Mouse (Mus musculus): ENCODE results near the gene Fndc9. TPM values are rescaled to one million over a fixed set of nuclear protein-coding genes. Genes with fewer than 3 reads are reported as not detected.

Gene Fndc9
- total RNA-seq (2021) = not detected
- long read RNA-seq, experiment 1 = 0 reads
- long read RNA-seq, experiment 2 = 0 reads

GRCm38 (mm10) chr11:46235334-46235733, at the start of gene Fndc9:
TSS of gene Fndc9 (plus strand) at chr11:46235531.
- no peak for DNase-seq (ENCODE audit: low spot score)

- no peak for DNase-seq (ENCODE audit: low spot score)
These were observed 47.0 kb upstream of the Fndc9 start for GRCm38 (mm10) chr11:46188283-46188682.

DNA sequence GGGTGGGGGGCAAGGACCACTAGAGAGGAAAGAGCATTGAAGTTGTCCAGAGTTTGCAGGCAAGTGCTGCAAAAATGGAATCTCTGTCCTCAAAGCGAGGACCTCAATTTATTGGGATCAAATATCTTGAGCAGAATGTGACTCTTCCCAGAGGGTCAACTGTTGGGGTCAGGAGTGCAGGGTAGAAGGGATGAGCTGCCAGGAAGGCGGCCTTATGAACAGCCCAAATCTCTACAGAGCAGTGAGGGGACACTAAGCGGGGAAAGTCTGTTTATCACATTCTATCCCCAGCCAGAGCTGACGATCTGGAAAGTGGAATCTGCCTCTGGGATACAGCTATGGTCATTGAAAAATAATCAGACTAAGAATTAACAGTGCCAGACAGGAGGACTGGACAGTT, 41.2 kb upstream of the Fndc9 start:
- no peak for DNase-seq (ENCODE audit: low spot score)

DNA sequence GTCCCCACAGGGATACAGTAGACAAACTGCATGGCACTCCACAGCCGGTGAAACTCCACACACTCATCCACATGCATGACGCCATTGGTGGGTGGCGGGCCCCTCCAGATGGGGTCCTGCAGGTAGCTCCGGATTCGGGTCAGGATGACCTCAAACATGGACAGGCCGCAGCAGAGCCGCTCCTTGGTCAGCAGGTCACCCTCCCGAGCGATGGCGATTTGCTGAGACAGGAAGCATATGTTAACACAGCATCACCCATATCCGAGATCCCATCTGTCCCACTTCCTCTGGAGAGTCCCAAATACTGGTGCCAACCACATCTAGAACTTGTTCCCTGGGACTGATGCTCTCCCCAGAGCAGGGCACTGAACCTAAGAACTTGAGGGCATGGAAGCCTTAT, 34.7 kb upstream of the Fndc9 start:
- DNase-seq (ENCODE audit: low spot score) = no peak

- DNase-seq (ENCODE audit: low spot score) = no peak
These were observed 33.4 kb upstream of the Fndc9 start for GRCm38 (mm10) chr11:46201636-46202546.

GRCm38 (mm10) chr11:46202547-46202887, 32.8 kb upstream of the Fndc9 start:
- no peak for DNase-seq (ENCODE audit: low spot score)

DNA sequence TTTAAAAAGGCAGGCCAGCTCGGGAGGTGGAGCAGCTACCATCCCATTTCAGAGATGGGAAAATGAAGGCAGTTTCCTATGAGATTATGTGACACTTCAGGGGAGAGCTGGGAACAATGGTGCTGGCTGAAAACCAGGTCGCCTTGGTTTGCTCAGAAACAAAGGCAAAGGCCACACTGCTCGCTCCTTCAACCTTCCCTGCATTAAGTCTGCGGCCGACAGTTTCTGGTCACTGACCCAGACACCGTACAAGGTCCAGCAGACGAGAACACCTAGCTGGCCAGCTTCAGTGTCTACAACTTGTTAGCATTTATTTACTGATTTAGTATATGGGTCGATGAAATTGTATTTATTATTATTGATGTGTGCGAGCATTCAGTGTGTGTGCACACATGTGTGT, 30.5 kb upstream of the Fndc9 start:
- no peak for DNase-seq (ENCODE audit: low spot score)

DNA sequence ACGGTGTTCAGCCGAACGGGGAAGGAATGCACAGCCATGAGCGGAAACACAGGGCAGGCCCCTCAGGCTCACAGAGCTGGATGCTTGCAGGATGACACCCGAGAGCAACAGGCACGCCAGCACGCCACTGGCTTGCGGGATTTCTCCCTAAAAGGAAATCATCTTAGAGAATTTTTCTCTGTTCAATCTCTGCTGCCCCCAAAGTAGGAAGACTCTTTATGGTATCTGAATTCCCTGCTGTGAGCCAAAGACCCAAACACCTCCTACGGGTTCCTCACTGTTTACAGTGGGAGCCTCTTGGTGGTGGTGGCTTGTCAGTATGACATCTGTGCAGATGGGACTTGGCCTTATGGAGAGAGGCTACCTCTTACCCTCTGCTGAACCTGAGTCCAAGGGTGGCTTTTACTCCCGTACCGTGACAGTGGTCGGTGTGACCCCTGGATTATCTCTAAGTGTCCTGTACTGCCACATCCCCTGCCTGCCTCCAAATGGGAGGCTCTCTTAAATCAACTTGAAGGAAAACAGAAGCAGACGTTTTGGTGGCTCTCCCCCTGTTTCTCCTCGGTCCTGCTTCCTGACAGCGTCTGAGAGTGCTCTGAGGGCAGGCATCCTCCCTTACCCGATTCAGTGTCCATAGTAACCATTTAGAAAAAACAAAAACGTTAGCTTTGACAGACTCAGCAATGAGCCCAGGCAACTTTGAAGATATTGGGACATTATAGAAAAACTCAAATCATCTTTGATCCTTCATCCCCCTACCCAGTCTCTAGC, 29.5 kb upstream of the Fndc9 start:
- no peak for DNase-seq (ENCODE audit: low spot score)

DNA sequence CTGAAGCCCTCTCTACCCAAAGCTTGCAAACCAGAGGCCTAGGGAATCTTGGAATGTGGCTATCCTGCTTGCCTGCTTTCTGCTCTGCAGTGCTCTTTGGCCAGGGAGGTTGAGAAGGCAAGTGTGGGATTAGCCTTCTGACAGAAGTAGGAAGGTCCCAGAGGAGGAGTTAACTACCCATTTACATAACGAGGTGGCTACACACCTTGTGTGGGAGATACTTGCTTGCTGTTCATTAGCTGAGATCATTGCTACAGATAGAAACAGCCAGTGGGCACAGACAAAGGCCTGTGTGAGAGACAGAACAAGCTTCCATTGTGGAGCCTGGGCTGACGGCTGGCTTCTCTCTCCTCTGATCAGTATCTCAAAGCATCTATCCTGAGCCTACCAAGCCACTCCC, 25.4 kb upstream of the Fndc9 start:
- DNase-seq (ENCODE audit: low spot score) = no peak

- no peak for DNase-seq (ENCODE audit: low spot score)
These were observed 23.5 kb upstream of the Fndc9 start for GRCm38 (mm10) chr11:46211858-46212257.

GRCm38 (mm10) chr11:46213844-46214243, 21.5 kb upstream of the Fndc9 start:
- no peak for DNase-seq (ENCODE audit: low spot score)

GRCm38 (mm10) chr11:46214368-46215230, 20.7 kb upstream of the Fndc9 start:
- DNase-seq (ENCODE audit: low spot score) = no peak

- peak; percentile 57 for DNase-seq (ENCODE audit: low spot score)
These were observed 20.0 kb upstream of the Fndc9 start for GRCm38 (mm10) chr11:46215354-46215753.

DNA sequence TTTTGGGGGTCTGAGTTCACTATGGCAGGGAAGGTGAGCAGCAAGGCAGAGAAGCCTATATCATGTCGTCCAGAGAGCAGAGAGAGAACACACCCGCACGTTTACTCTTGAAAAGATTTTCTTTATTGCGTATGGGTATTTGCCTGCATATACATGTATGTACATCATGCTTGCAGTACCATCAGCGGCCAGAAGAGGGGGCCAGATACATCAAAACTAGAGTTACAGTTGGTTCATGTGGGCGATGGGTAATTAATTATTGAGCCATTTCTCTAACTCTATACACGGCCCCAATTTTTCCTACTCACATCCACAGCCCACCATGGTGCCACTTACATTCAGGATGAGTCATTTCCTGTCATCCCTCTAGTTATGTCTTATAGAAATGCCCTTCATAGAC, 18.7 kb upstream of the Fndc9 start:
- DNase-seq (ENCODE audit: low spot score) = no peak

GRCm38 (mm10) chr11:46217686-46218085, 17.6 kb upstream of the Fndc9 start:
- no peak for DNase-seq (ENCODE audit: low spot score)

GRCm38 (mm10) chr11:46218584-46218983, 16.7 kb upstream of the Fndc9 start:
- DNase-seq (ENCODE audit: low spot score) = no peak

DNA sequence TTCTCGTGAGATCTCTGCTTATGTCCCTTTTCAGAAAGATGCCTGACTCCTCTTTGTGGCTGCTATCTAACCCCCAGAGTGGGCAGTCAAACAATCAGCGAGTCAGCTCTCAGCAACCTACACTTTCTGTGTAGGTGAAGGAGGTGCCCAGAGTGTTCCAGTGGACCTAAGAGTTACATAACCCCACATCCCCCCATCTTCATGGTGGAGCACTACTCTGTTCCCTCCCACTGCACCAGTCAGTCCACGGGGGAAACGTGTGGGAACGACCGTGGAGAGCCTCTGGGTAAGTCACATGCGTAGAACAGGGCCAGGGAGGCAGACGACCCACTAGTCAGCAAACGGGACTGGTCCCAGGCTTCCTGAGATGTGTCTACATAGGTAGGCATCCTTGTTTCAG, 16.0 kb upstream of the Fndc9 start:
- no peak for DNase-seq (ENCODE audit: low spot score)

DNA sequence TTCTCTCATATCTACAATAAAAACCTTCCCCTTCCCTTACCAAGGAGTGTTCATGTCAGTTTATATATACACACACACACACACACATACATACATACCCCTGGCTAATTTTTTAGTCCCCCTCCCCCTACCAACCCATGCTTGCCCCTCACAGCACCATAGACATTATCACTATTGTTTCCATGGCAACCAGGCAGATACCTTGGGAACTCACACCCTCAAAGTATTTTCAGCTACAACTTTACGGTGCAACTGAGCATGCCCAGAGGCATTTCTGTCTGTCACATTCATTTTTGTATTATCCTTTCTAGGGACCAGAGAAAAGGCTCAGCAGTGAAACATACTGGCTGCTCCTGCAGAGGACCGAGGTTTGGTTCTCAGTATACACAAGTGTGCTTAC, 15.1 kb upstream of the Fndc9 start:
- DNase-seq (ENCODE audit: low spot score) = no peak

GRCm38 (mm10) chr11:46223575-46223974, 11.8 kb upstream of the Fndc9 start:
- DNase-seq (ENCODE audit: low spot score) = no peak

DNA sequence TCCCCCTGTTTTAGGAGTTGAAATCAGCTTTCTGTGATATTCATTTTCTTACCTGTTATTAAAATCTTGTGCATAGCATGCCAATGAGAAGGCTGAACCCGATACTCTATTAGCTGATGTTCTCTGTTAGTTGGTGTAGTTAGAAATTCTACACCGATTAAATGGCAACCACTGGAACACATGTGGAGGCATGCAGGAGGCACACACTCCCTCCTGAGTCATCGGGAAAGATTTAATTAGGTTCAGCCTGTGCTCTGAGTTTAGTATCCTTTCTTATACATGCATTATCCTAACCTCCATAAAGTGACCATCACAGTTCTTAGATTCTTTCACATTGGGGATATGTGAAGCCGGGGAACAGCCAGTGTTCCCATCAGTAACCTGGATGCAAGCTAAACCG, 10.0 kb upstream of the Fndc9 start:
- no peak for DNase-seq (ENCODE audit: low spot score)

DNA sequence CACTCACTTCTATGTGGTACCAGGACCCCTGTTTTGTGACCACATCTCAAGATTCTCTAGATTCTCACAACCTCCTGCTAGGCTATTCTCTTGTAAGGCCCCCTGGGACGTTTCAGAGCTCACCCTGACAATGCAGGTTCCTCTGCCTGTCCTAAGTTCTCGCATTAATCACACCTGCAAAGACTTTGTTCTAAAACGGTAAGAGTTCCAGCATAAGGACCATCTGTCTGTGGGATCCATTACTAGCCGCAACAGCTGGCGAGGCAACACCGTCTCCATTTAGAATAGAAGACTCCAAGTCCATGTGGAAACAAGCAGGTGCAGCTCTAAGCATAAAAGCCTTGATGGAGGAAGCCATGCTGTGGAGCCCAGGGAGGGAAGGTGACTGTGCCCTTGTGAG, 5.1 kb upstream of the Fndc9 start:
- DNase-seq (ENCODE audit: low spot score) = no peak

DNA sequence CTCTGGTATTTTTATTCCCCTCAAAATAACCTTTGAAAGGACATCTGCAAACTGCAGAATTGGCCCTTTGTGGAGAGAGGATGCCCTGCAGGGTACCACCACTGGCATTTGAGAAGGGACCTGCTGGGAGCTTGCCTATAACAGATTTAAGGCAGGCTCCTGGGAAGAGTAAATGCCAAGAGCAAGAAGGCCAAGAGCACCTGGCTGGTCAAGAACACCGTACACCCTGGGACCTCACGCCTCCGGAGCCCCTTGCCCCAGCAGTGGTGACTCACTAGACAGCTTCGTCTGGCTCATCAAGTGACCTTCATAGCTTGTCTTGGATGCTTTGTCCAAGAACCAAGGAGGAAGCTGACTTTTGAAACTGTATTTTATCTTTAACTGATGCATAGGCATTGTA, 2.5 kb upstream of the Fndc9 start:
- no peak for DNase-seq (ENCODE audit: low spot score)
